Mouse (Mus musculus): ENCODE measurements around the gene Psmc5. TPM values are rescaled to one million over a fixed set of nuclear protein-coding genes. Genes with fewer than 3 reads are reported as not detected.

Psmc5 gene
- polyA plus RNA-seq, 1 experiment from 2014 or later = 380 TPM

DNA sequence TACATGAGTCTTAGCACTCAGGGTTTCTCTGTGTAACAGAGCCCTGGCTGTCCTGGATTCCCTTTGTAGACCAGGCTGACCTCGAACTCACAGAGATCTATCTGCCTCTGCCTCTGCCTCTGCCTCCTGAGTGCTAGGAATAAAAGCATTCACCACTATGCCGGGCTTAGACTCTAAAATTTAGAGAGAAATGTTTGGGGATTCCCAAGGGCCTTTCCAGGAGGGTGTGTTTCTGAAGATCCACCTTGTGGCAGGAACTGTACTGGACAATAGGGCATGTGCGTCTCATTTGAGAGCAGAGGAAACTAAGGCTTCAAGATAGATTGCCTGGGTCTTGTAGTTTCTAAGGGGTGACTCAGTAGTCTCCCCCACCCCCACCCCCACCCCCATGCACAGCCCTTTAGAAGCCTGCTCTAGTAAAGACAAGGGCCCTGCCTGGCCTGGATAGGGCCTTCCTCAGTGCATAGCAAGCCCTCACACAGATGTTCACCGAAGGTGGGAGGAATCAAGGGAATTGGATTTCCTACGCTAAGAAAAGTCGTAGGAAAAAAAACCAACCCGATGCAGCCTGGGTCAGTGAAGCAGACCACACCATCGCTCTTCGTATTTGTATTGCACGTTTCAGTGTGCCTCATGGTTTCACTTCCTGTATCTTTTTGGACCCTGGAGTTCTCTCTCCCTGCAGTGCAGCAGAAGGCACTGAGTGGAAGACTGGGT, 49.6 kb downstream of the Psmc5 start:
- no peaks in the 10 kb centered on the region for H3K4me1 ChIP-seq (ENCODE audit: control insufficient read depth, insufficient read depth, low read length)
- no peaks in the 10 kb centered on the region for H3K9me3 ChIP-seq (ENCODE audit: control insufficient read depth, low read length)
- H3K27me3 ChIP-seq (ENCODE audit: control insufficient read depth, insufficient read depth, low read length) = no peaks in the 10 kb centered on the region
- no peak overlapping the region for H3K4me2 ChIP-seq (ENCODE audit: low read depth, severe bottlenecking)
- H3K27ac ChIP-seq (replicated peaks; ENCODE audit: low read depth, low read length) = no peak overlapping the region
- H3K36me3 ChIP-seq (ENCODE audit: control insufficient read depth, insufficient read depth, low read length) = no peaks in the 10 kb centered on the region
- no peak for ATAC-seq (ENCODE audit: insufficient number of reproducible peaks, low FRiP score, low TSS enrichment, low read depth)
- H3K4me3 ChIP-seq (ENCODE audit: low read depth, low read length) = no peak overlapping the region
- WGBS = 84% methylated on average over 10 of the region's 10 CpGs
- no peak for DNase-seq (ENCODE audit: low spot score)
- H3K9ac ChIP-seq (ENCODE audit: low read length) = no peak overlapping the region

DNA sequence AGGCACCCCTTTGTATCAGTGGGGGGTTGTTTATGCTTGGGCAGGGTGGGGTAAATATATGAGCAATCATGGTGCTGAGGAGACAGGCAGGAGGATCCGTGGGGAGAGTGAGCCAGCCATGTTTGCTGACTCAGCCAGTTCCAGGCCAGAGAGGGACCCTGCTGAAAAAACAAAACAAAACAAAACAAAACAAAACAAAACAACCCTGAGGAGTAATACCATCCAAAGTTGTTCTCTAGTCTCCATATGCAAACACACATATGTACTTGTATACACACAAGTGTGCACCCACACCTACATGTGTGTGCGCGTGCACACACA, 50.1 kb downstream of the Psmc5 start:
- ATAC-seq (ENCODE audit: insufficient number of reproducible peaks, low FRiP score, low TSS enrichment, low read depth) (no peak), DNase-seq (ENCODE audit: low spot score) (no peak)
- Histone ChIP-seq H3K27me3 (ENCODE audit: control insufficient read depth, insufficient read depth, low read length) (no peaks in the 10 kb centered on the region), H3K4me1 (ENCODE audit: control insufficient read depth, insufficient read depth, low read length) (no peaks in the 10 kb centered on the region), H3K9me3 (ENCODE audit: control insufficient read depth, low read length) (no peaks in the 10 kb centered on the region), H3K9ac (ENCODE audit: low read length) (no peak overlapping the region), H3K4me2 (ENCODE audit: low read depth, severe bottlenecking) (no peak overlapping the region), H3K27ac (replicated peaks; ENCODE audit: low read depth, low read length) (no peak overlapping the region), H3K4me3 (ENCODE audit: low read depth, low read length) (no peak overlapping the region), H3K36me3 (ENCODE audit: control insufficient read depth, insufficient read depth, low read length) (no peaks in the 10 kb centered on the region)
- 94% methylated on average over 3 of the region's 3 CpGs for WGBS

GRCm38 (mm10) chr11:106306758-106307157, 50.8 kb downstream of the Psmc5 start:
- no peak overlapping the region for H3K4me3 ChIP-seq (ENCODE audit: low read depth, low read length)
- ATAC-seq (ENCODE audit: insufficient number of reproducible peaks, low FRiP score, low TSS enrichment, low read depth) (no peak), DNase-seq (ENCODE audit: low spot score) (no peak)
- H3K9ac ChIP-seq (ENCODE audit: low read length) = no peak overlapping the region
- no peak overlapping the region for H3K27ac ChIP-seq (replicated peaks; ENCODE audit: low read depth, low read length)
- H3K4me2 ChIP-seq (ENCODE audit: low read depth, severe bottlenecking) = no peak overlapping the region
- H3K27me3 ChIP-seq (ENCODE audit: control insufficient read depth, insufficient read depth, low read length) = no peaks in the 10 kb centered on the region
- H3K36me3 ChIP-seq (ENCODE audit: control insufficient read depth, insufficient read depth, low read length) = no peaks in the 10 kb centered on the region
- H3K9me3 ChIP-seq (ENCODE audit: control insufficient read depth, low read length) = no peaks in the 10 kb centered on the region
- no peaks in the 10 kb centered on the region for H3K4me1 ChIP-seq (ENCODE audit: control insufficient read depth, insufficient read depth, low read length)
- WGBS = 84% methylated on average over 9 of the region's 9 CpGs

DNA sequence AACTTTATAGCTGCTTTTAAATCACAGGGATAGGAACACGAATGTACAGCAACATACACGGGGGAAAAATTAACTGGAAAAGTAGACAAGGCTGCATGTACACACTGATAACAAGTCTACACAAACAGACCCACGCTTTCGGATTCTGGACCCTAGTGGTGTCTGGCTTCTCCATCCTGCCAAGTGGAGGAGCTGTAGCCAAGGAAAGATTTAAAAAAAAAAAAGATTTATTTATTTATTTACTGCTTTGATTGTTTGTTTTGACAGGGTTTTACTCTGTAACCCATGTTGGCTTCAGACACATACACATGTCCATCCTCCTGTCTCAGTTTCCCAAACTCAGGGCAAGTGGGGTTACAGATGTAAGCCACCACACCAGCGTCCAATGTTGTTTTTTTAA, 51.5 kb downstream of the Psmc5 start:
- Histone ChIP-seq H3K27me3 (ENCODE audit: control insufficient read depth, insufficient read depth, low read length) (no peaks in the 10 kb centered on the region), H3K4me2 (ENCODE audit: low read depth, severe bottlenecking) (no peak overlapping the region), H3K9ac (ENCODE audit: low read length) (no peak overlapping the region), H3K9me3 (ENCODE audit: control insufficient read depth, low read length) (no peaks in the 10 kb centered on the region), H3K4me1 (ENCODE audit: control insufficient read depth, insufficient read depth, low read length) (no peaks in the 10 kb centered on the region), H3K27ac (replicated peaks; ENCODE audit: low read depth, low read length) (no peak overlapping the region; the same call in 1 of the 2 replicates), H3K4me3 (ENCODE audit: low read depth, low read length) (no peak overlapping the region), H3K36me3 (ENCODE audit: control insufficient read depth, insufficient read depth, low read length) (no peaks in the 10 kb centered on the region)
- 79% methylated on average over 5 of the region's 5 CpGs for WGBS
- ATAC-seq (ENCODE audit: insufficient number of reproducible peaks, low FRiP score, low TSS enrichment, low read depth) (no peak), DNase-seq (ENCODE audit: low spot score) (no peak)

DNA sequence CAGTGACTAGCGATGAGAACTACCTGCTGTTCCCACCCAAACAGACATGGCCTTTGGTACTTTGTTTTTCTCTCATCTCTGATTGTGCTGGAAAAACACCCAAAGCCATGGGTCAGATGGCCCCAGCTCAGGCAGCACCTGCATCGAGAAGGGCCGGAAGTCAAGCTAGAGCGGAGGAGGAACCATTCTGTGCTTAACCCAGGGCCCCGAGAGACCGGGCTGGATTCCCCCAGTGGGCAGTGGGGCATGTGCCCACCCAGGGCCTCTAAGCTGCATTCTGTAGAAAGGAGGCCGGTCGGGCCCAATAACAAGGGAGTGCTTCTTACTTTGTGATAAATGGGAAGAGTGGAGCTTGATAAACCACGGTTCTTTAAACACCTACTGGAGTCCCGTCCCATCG, 52.2 kb downstream of the Psmc5 start:
- Histone ChIP-seq H3K4me1 (ENCODE audit: control insufficient read depth, insufficient read depth, low read length) (peaks cover 5% of the 10 kb centered on the region), H3K9ac (ENCODE audit: low read length) (no peak overlapping the region), H3K27me3 (ENCODE audit: control insufficient read depth, insufficient read depth, low read length) (no peaks in the 10 kb centered on the region), H3K36me3 (ENCODE audit: control insufficient read depth, insufficient read depth, low read length) (no peaks in the 10 kb centered on the region), H3K9me3 (ENCODE audit: control insufficient read depth, low read length) (no peaks in the 10 kb centered on the region), H3K4me3 (ENCODE audit: low read depth, low read length) (no peak overlapping the region), H3K27ac (replicated peaks; ENCODE audit: low read depth, low read length) (no peak overlapping the region), H3K4me2 (ENCODE audit: low read depth, severe bottlenecking) (no peak overlapping the region)
- no peak for DNase-seq (ENCODE audit: low spot score)
- ATAC-seq (ENCODE audit: insufficient number of reproducible peaks, low FRiP score, low TSS enrichment, low read depth) = no peak
- WGBS = 90% methylated on average over 11 of the region's 11 CpGs

DNA sequence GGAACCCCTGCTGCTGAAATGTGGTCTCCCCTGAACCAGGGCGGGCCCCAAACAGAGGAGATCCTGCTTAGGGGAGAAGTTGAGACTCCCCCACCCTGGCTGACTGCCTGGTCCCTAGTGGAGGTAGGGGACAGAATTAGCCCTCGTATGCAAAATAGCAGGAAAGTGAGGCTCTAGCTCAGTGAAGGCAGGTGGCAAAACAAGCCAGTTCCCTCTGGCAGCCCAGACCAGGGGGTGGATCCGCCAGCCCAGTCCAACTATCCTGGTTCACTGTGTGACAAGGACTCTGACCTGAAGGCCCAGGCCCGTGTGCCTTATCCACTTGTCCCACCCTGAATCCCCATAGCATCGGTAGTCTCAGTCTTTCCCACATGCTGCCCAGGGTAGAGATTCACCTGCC, 54.2 kb downstream of the Psmc5 start:
- no peak for ATAC-seq (ENCODE audit: insufficient number of reproducible peaks, low FRiP score, low TSS enrichment, low read depth)
- WGBS = 70% methylated on average over 5 of the region's 5 CpGs

More for the DNA sequence above, 54.2 kb downstream of the Psmc5 start:
- Histone ChIP-seq H3K27me3 (ENCODE audit: control insufficient read depth, insufficient read depth, low read length) (no peaks in the 10 kb centered on the region), H3K27ac (replicated peaks; ENCODE audit: low read depth, low read length) (no peak overlapping the region), H3K9ac (ENCODE audit: low read length) (no peak overlapping the region), H3K4me1 (ENCODE audit: control insufficient read depth, insufficient read depth, low read length) (peaks cover 19% of the 10 kb centered on the region), H3K4me2 (ENCODE audit: low read depth, severe bottlenecking) (no peak overlapping the region), H3K9me3 (ENCODE audit: control insufficient read depth, low read length) (no peaks in the 10 kb centered on the region), H3K4me3 (ENCODE audit: low read depth, low read length) (no peak overlapping the region), H3K36me3 (ENCODE audit: control insufficient read depth, insufficient read depth, low read length) (no peaks in the 10 kb centered on the region)
- no peak for DNase-seq (ENCODE audit: low spot score)

Other genes starting within 250 kb of the Psmc5 start
- gene Kcnh6, start 248.0 kb upstream of the Psmc5 start, polyA plus RNA-seq (2014; fragmentation: Nextera tagmentation; extraction: Ambion mirVana) = 0.14 and 0.39 TPM in 2 replicates
- 75.3 and 82.5 TPM in 2 replicates for gene Dcaf7, start 219.3 kb upstream of the Psmc5 start, polyA plus RNA-seq (2014; fragmentation: Nextera tagmentation; extraction: Ambion mirVana)
- gene Taco1, start 190.1 kb upstream of the Psmc5 start, polyA plus RNA-seq (2014; fragmentation: Nextera tagmentation; extraction: Ambion mirVana) = 10.3 and 12.9 TPM in 2 replicates
- 20.9 and 26.1 TPM in 2 replicates for gene Map3k3, start 171.5 kb upstream of the Psmc5 start, polyA plus RNA-seq (2014; fragmentation: Nextera tagmentation; extraction: Ambion mirVana)
- 0.64 TPM in 1 of 2 replicates, not detected in the other for gene Gm10840, start 95.3 kb upstream of the Psmc5 start, polyA plus RNA-seq (2014; fragmentation: Nextera tagmentation; extraction: Ambion mirVana)
- gene Limd2, start 95.3 kb upstream of the Psmc5 start, polyA plus RNA-seq (2014; fragmentation: Nextera tagmentation; extraction: Ambion mirVana) = 516 and 591 TPM in 2 replicates
- 36.7 and 40.0 TPM in 2 replicates for gene Strada, start 54.0 kb upstream of the Psmc5 start, polyA plus RNA-seq (2014; fragmentation: Nextera tagmentation; extraction: Ambion mirVana)
- 53.5 and 68.1 TPM in 2 replicates for gene Ccdc47, start 39.8 kb upstream of the Psmc5 start, polyA plus RNA-seq (2014; fragmentation: Nextera tagmentation; extraction: Ambion mirVana)
- gene Ddx42, start 39.2 kb upstream of the Psmc5 start, polyA plus RNA-seq (2014; fragmentation: Nextera tagmentation; extraction: Ambion mirVana) = 96.6 and 110 TPM in 2 replicates
- 72.6 and 74.9 TPM in 2 replicates for gene Ftsj3, start 75 bp upstream of the Psmc5 start, polyA plus RNA-seq (2014; fragmentation: Nextera tagmentation; extraction: Ambion mirVana)
- gene Smarcd2, start 16.8 kb downstream of the Psmc5 start, polyA plus RNA-seq (2014; fragmentation: Nextera tagmentation; extraction: Ambion mirVana) = 82.6 and 84.8 TPM in 2 replicates
- gene Tcam1, start 20.5 kb downstream of the Psmc5 start, polyA plus RNA-seq (2014; fragmentation: Nextera tagmentation; extraction: Ambion mirVana) = 0.09 and 0.29 TPM in 2 replicates
- not detected in 2 replicates for gene Gh, start 45.7 kb downstream of the Psmc5 start, polyA plus RNA-seq (2014; fragmentation: Nextera tagmentation; extraction: Ambion mirVana)
- 2.1 and 2.3 TPM in 2 replicates for gene Cd79b, start 58.6 kb downstream of the Psmc5 start, polyA plus RNA-seq (2014; fragmentation: Nextera tagmentation; extraction: Ambion mirVana)
- 0.13 and 0.23 TPM in 2 replicates for gene Scn4a, start 97.1 kb downstream of the Psmc5 start, polyA plus RNA-seq (2014; fragmentation: Nextera tagmentation; extraction: Ambion mirVana)
- gene Prr29, start 109.3 kb downstream of the Psmc5 start, polyA plus RNA-seq (2014; fragmentation: Nextera tagmentation; extraction: Ambion mirVana) = not detected in 2 replicates
- 24.5 and 26.8 TPM in 2 replicates for gene Icam2, start 131.9 kb downstream of the Psmc5 start, polyA plus RNA-seq (2014; fragmentation: Nextera tagmentation; extraction: Ambion mirVana)
- 6.3 and 6.9 TPM in 2 replicates for gene Ern1, start 231.7 kb downstream of the Psmc5 start, polyA plus RNA-seq (2014; fragmentation: Nextera tagmentation; extraction: Ambion mirVana)